Mouse (Mus musculus) midbrain, embryonic 15.5 days (tissue): ENCODE data around the gene Slc25a45. TPM values are rescaled to one million over a fixed set of nuclear protein-coding genes. Genes with fewer than 3 reads are reported as not detected.
A peak's percentile ranks its signal among the peaks of the same experiment; 100 is the strongest.

ENCODE experiments used
- ATAC-seq: fragments of 200-750 bp; cut with Nextera tagmentation; replicated peaks from 2 replicates; pipeline ENCODE4 v1.8.0; 2017; ENCODE audit warnings: moderate TSS enrichment
- H3K27ac ChIP-seq: fragments of 300-500 bp; sonication (generic); 2 replicates; pipeline ENCODE4 v1.5.1; 2015; ENCODE audit warnings: mild to moderate bottlenecking, inconsistent platforms
- H3K27me3 ChIP-seq: fragments of 300-500 bp; sonication (generic); replicated peaks from 2 replicates; pipeline ENCODE4 v1.6.1; 2015; ENCODE audit warnings: inconsistent platforms
- H3K36me3 ChIP-seq: fragments of 300-500 bp; sonication (generic); replicated peaks from 2 replicates; pipeline ENCODE4 v1.6.1; 2015; ENCODE audit warnings: inconsistent platforms
- H3K4me1 ChIP-seq: fragments of 300-500 bp; sonication (generic); 2 replicates; pipeline ENCODE4 v1.6.1; 2015; ENCODE audit warnings: inconsistent platforms
- H3K4me2 ChIP-seq: fragments of 300-500 bp; sonication (generic); 2 replicates; pipeline ENCODE4 v1.6.1; 2015; ENCODE audit warnings: inconsistent platforms, mild to moderate bottlenecking, moderate library complexity
- H3K4me3 ChIP-seq: fragments of 300-500 bp; sonication (generic); 2 replicates; pipeline ENCODE4 v1.5.1; 2015; ENCODE audit warnings: mild to moderate bottlenecking, inconsistent platforms
- H3K9ac ChIP-seq: fragments of 300-500 bp; sonication (generic); 2 replicates; pipeline ENCODE4 v1.6.1; 2015; ENCODE audit warnings: mild to moderate bottlenecking, inconsistent platforms
- H3K9me3 ChIP-seq: fragments of 300-500 bp; sonication (generic); 2 replicates; pipeline ENCODE4 v1.6.1; 2016; ENCODE audit warnings: inconsistent platforms
- WGBS: fragments of 180-500 bp; shearing (Covaris S2); methylation state at CpG from one replicate; pipeline ENCODE4 v1.1.7; 2015; ENCODE audit warnings: mixed read lengths; 5-methylcytosine and 5-hydroxymethylcytosine counted together
- polyA plus RNA-seq: library from polyadenylated mRNA; unstranded; fragments of >200 nt; fragmentation: Nextera tagmentation; extraction: Ambion mirVana; gene quantifications from 2 replicates; pipeline ENCODE4 v1.2.1, GENCODE M21; 2015

Gene Slc25a45
- polyA plus RNA-seq, 1 experiment from 2014 or later: 2.0 TPM

DNA sequence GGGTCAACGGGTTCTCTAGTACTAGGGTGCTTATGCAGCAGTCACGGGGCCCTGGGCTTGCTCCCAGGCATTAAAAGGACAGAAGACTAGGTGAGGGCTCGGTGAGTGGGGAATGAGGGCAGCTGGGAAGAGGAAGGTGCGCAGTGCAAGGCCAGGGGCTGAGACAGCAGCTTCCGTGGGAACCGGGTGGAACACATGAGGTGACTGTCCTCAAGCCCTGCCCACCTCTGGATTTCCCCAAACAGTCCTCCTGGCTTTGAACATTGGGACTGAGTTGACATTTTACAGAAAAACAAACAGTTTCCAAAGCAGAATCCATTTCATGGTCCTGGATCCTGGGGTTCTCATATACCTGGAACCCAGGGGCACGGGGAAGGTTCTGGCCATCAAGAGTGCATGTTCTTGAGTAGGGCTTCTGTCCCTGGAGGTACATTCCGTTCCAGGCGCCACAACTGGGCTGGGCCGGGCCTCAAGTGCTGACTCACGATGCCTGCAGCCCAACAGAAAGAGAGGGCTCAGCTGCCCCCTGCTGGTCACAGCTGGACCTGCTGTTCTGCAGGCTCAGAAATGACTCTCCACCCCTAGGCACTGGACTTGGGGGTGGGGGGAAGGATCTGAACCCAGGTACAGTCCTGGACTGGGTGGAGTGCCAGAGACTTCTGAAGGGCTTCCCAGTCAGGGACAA is 27.6 kb upstream of the Slc25a45 start:
- WGBS: 28% methylated on average over 11 of the region's 11 CpGs
- 0 out of 2 replicates have a peak, but pooled peaks have one; percentile 13 for ATAC-seq
- H3K4me2 ChIP-seq: no peak overlapping the region

GRCm38 (mm10) chr19:5850860-5851259 is 26.7 kb upstream of the Slc25a45 start:
- Histone ChIP-seq H3K27ac (no peak overlapping the region), H3K4me1 (peaks cover 48% of the 10 kb centered on the region), H3K9ac (no peak overlapping the region), H3K9me3 (no peaks in the 10 kb centered on the region), H3K36me3 (no peaks in the 10 kb centered on the region; the same call in 1 of the 2 replicates), H3K4me2 (no peak overlapping the region), H3K4me3 (no peak overlapping the region), H3K27me3 (no peaks in the 10 kb centered on the region)
- no peak for ATAC-seq
- WGBS: 85% methylated on average over 3 of the region's 3 CpGs

More for the DNA sequence above, 27.6 kb upstream of the Slc25a45 start:
- Histone ChIP-seq H3K27me3 (no peaks in the 10 kb centered on the region), H3K9me3 (no peaks in the 10 kb centered on the region), H3K4me1 (peaks cover 55% of the 10 kb centered on the region), H3K9ac (no peak overlapping the region), H3K27ac (no peak overlapping the region), H3K4me3 (no peak overlapping the region), H3K36me3 (no peaks in the 10 kb centered on the region; the same call in 1 of the 2 replicates)

DNA sequence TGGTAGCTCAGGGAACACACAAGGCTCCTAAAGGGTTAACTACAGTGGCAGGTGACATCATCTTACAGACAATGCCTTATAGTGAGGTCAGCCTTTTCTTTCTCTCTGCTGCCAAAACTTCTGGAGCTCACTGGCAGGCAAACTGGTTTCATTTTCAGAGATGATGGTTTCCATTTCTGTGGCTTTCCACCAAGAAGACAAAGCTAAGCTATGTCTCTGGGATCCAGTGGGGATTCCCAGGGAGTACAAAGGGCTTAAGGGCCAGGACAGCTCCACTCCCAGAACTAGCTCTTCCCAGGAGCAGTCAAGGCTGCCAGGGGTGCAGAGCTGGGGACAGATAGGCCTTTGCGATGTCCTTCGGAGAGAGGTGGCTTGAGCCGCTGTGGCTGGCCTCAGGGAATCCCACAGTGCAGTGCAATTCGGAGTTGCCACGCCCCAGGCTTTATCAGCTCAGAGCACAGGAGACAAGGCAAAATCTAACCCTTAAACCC is 26.1 kb upstream of the Slc25a45 start:
- Histone ChIP-seq H3K27me3 (no peaks in the 10 kb centered on the region), H3K4me2 (no peak overlapping the region), H3K4me3 (no peak overlapping the region), H3K36me3 (no peaks in the 10 kb centered on the region; the same call in 1 of the 2 replicates), H3K9me3 (no peaks in the 10 kb centered on the region), H3K27ac (no peak overlapping the region), H3K4me1 (peaks cover 43% of the 10 kb centered on the region), H3K9ac (no peak overlapping the region)
- ATAC-seq: no peak
- WGBS: 61% methylated on average over 5 of the region's 5 CpGs

- H3K9me3 ChIP-seq: no peaks in the 10 kb centered on the region
Measured at GRCm38 (mm10) chr19:5852035-5852722, 25.4 kb upstream of the Slc25a45 start.

DNA sequence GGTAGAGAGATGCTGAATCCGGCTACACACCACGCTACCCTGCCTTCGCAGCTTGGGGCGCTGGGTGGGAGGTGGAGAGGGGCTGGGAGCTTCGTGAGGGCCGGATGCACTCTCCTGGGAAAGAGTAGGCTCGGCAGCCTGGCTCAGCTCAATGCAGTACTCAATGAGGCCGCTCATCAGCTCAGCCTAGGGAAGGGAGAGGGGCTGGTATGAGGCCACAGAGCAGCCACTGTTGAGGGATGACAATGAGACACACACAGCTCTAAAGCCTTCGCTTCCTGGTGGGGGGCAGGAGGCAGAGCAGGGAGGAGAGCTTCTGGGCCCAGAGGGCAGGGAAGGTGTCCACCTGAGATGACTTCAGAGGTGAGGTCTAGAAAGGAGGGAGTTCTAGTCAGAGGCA is 21.0 kb upstream of the Slc25a45 start:
- H3K4me1 ChIP-seq: peaks cover 3% of the 10 kb centered on the region
- ATAC-seq: no peak
- no peak overlapping the region for H3K4me2 ChIP-seq
- WGBS: 80% methylated on average over 9 of the region's 9 CpGs
- peaks cover 15% of the 10 kb centered on the region; the same call in 1 of the 2 replicates for H3K36me3 ChIP-seq
- no peak overlapping the region for H3K9ac ChIP-seq
- no peak overlapping the region for H3K4me3 ChIP-seq
- H3K27ac ChIP-seq: no peak overlapping the region
- no peaks in the 10 kb centered on the region for H3K27me3 ChIP-seq
- no peaks in the 10 kb centered on the region for H3K9me3 ChIP-seq

More at GRCm38 (mm10) chr19:5852035-5852722, 25.4 kb upstream of the Slc25a45 start:
- Histone ChIP-seq H3K27me3 (no peaks in the 10 kb centered on the region), H3K27ac (no peak overlapping the region), H3K36me3 (no peaks in the 10 kb centered on the region; the same call in 1 of the 2 replicates), H3K4me1 (peaks cover 36% of the 10 kb centered on the region), H3K9ac (no peak overlapping the region), H3K4me3 (no peak overlapping the region), H3K4me2 (no peak overlapping the region)
- ATAC-seq: no peak
- 93% methylated on average over 12 of the region's 12 CpGs for WGBS

DNA sequence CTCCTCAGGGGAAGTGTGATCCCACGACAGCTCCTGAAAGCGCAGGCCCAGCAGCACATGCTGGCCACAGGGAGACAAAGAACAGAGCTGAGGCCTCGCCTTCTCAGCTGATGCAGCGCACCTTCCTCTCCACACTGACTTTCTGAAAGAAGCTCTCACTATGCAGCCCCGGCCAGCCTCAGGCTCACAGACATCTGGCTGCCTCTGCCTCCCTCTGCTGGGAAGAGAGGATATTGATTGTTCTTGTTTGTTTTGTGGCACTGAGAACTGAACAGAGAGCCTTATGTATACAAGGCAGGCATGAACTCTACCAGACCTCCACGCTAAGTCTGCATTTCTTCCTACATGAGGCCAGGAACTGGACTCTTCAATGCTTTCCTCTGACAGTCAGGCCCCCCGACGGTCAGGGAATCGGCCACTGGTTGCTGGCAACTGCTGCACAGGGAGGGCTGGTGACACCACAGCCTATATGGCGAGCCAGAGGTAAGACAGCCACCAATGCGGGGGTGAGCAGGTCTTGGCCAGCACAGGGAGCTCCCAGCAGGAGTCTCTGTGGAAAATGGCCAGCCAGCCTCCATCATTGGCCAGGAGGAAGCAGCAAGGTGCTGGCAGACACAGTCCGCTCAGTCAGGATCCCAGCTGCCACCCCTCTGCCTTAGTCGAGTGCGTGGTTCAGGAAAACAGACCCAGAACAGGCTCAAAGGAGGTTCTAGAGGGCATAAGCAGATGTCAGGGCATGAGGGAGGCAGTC is 15.1 kb upstream of the Slc25a45 start:
- no peak overlapping the region for H3K27ac ChIP-seq
- no peak overlapping the region for H3K4me2 ChIP-seq
- no peaks in the 10 kb centered on the region for H3K27me3 ChIP-seq
- peaks cover 32% of the 10 kb centered on the region; the same call in 1 of the 2 replicates for H3K36me3 ChIP-seq
- no peak for ATAC-seq
- H3K9me3 ChIP-seq: no peaks in the 10 kb centered on the region
- WGBS: 96% methylated on average over 14 of the region's 14 CpGs
- no peak overlapping the region for H3K4me3 ChIP-seq
- H3K4me1 ChIP-seq: no peaks in the 10 kb centered on the region
- H3K9ac ChIP-seq: no peak overlapping the region

GRCm38 (mm10) chr19:5863776-5864175 is 13.8 kb upstream of the Slc25a45 start:
- Histone ChIP-seq H3K4me3 (no peak overlapping the region), H3K9ac (no peak overlapping the region), H3K9me3 (no peaks in the 10 kb centered on the region), H3K4me2 (no peak overlapping the region), H3K27me3 (no peaks in the 10 kb centered on the region), H3K27ac (no peak overlapping the region), H3K4me1 (no peaks in the 10 kb centered on the region), H3K36me3 (peaks cover 28% of the 10 kb centered on the region; the same call in 1 of the 2 replicates)
- no peak for ATAC-seq
- WGBS: 93% methylated on average over 5 of the region's 5 CpGs

GRCm38 (mm10) chr19:5864710-5865398 is 12.8 kb upstream of the Slc25a45 start:
- H3K27me3 ChIP-seq: no peaks in the 10 kb centered on the region
- H3K27ac ChIP-seq: no peak overlapping the region
- no peak for ATAC-seq
- no peak overlapping the region for H3K9ac ChIP-seq
- no peak overlapping the region for H3K4me2 ChIP-seq
- H3K4me1 ChIP-seq: no peaks in the 10 kb centered on the region
- H3K9me3 ChIP-seq: no peaks in the 10 kb centered on the region
- peaks cover 23% of the 10 kb centered on the region; the same call in 1 of the 2 replicates for H3K36me3 ChIP-seq
- H3K4me3 ChIP-seq: no peak overlapping the region
- 93% methylated on average over 20 of the region's 20 CpGs for WGBS

DNA sequence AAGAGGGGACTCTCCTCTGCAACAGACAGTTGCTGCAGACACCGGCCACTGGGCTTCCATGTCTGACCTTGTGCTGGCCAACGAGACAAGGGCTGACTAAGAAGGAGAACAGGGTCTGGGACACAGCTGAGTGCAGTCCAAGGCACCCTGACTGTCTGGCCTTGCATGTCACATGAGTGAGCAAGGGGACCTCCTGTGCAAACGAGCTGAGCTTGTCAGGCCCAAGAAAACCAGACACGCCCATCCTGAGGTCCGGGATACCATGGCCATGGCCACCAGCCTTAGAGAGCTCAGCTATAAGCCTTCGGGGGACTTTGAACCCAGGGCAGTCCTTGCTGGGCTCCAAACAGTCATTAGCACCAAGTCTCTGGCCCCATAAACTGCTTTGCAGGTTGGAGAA is 9.5 kb upstream of the Slc25a45 start:
- 85% methylated on average over 6 of the region's 6 CpGs for WGBS
- no peak for ATAC-seq

GRCm38 (mm10) chr19:5871273-5871672 is 6.3 kb upstream of the Slc25a45 start:
- H3K4me1 ChIP-seq: peaks cover 25% of the 10 kb centered on the region
- no peak overlapping the region for H3K4me3 ChIP-seq
- 0 out of 2 replicates have a peak, but pooled peaks have one; percentile 9 for ATAC-seq
- H3K27me3 ChIP-seq: no peaks in the 10 kb centered on the region
- 0 out of 2 replicates have a peak overlapping the region, but pooled peaks have one; percentile 9 for H3K4me2 ChIP-seq
- H3K27ac ChIP-seq: peak overlapping the region; percentile 38; the same call in 1 of the 2 replicates
- WGBS: 16% methylated on average over 7 of the region's 7 CpGs
- no peaks in the 10 kb centered on the region for H3K36me3 ChIP-seq
- no peak overlapping the region for H3K9ac ChIP-seq
- no peaks in the 10 kb centered on the region for H3K9me3 ChIP-seq

More for the DNA sequence above, 9.5 kb upstream of the Slc25a45 start:
- H3K4me1 ChIP-seq: peaks cover 6% of the 10 kb centered on the region; the same call in 1 of the 2 replicates
- H3K27ac ChIP-seq: no peak overlapping the region
- H3K9ac ChIP-seq: no peak overlapping the region
- no peak overlapping the region for H3K4me3 ChIP-seq
- H3K9me3 ChIP-seq: no peaks in the 10 kb centered on the region
- H3K4me2 ChIP-seq: no peak overlapping the region
- H3K36me3 ChIP-seq: peaks cover 2% of the 10 kb centered on the region; the same call in 1 of the 2 replicates
- H3K27me3 ChIP-seq: no peaks in the 10 kb centered on the region

DNA sequence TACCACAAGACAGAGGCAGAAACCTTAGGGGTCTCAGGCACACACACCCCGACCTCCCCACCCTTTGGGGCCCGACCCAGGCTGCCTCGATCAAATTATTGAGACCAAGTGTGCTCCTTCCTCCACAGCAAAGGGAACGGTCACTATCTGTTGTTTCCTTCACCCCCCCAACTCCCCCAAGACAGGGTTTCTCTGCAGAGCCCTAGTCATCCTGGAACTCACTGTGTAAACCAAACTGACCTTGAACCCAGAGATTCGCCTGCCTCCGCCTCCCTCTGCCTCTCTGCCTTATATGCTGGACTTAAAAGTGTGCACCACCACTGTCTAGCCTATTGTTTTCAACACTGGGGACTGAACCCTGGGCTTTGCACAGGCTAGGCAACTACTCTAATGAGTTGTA is 5.9 kb upstream of the Slc25a45 start:
- Histone ChIP-seq H3K36me3 (no peaks in the 10 kb centered on the region), H3K27me3 (no peaks in the 10 kb centered on the region), H3K4me2 (0 out of 2 replicates have a peak overlapping the region, but pooled peaks have one; percentile 9), H3K27ac (no peak overlapping the region), H3K9me3 (no peaks in the 10 kb centered on the region), H3K4me3 (no peak overlapping the region), H3K9ac (no peak overlapping the region), H3K4me1 (peaks cover 25% of the 10 kb centered on the region)
- ATAC-seq: no peak
- 66% methylated on average over 6 of the region's 6 CpGs for WGBS
